Mouse (Mus musculus): Measurements from ENCODE around the gene Gm5169.

Gene Gm5169

DNA sequence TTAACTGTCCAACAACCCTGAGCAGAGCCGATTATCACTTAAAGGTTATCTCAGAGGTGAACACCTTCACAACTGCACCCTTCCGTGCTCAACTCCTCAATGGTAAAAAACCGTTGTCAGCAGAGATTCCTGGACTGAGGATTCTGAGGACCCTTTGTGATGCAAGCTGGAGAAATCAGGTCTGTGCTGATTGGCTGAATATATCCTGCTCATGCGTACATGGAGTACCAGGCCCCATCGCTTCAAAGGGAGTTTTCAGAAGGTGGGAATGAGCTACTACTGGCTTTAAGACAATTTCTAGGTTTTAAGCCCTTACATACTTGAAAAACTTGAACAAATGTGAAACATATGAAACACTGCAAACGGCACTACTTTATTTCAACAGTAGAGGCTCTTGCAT, at the start of gene Gm5169:
TSS of gene Gm5169 (minus strand) at position 101 of the 400 bp plus-strand sequence.
- WGBS: 100% methylated on average over 2 of the region's 6 CpGs

DNA sequence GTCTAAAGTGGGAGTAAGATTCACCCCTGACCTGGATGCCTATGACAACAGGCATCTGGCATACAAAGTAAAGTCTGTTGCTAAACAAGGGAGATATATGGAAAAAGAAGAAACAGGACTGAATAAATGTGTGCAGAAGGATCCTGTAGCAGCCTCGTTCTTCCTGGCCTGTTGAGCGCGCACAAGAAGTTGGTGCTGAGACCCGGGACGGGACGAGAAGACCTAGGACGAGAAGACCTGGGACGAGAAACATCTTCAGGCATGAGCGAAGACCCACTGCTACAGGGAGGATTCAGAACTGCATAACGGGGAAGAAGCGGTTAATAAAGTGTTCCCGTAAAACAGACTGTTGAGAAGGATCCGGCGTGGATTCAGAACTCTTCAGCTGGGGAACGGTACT, 46.2 kb upstream of the Gm5169 start:
- 92% methylated on average over 15 of the region's 15 CpGs for WGBS

Measured in cerebral cortex, adult 2 months (tissue).